Mouse (Mus musculus): Measurements from ENCODE around the gene Snx5. TPM values are rescaled to one million over a fixed set of nuclear protein-coding genes. Genes with fewer than 3 reads are reported as not detected.

Snx5 gene
- total RNA-seq, 1 experiment from 2014 or later = 393 TPM

DNA sequence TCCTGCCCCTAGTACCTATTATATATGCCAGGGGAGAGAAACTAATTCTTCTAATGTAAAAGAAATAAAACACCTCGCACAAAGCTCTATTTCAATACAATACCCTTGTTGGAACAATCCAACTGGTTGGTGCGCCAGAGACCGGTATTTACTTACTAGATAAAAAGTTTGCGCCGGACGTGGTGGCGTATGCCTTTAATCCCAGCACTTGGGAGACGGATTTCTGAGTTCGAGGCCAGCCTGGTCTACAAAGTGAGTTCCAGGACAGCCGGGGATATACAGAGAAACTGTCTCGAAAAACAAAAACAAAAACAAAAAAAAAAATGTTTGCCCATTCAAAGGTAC lies 1.4 kb downstream of the Snx5 start:
- no peak for ATAC-seq (replicated peaks; ENCODE audit: insufficient number of reproducible peaks, low FRiP score, low TSS enrichment, poor library complexity, severe bottlenecking)

DNA sequence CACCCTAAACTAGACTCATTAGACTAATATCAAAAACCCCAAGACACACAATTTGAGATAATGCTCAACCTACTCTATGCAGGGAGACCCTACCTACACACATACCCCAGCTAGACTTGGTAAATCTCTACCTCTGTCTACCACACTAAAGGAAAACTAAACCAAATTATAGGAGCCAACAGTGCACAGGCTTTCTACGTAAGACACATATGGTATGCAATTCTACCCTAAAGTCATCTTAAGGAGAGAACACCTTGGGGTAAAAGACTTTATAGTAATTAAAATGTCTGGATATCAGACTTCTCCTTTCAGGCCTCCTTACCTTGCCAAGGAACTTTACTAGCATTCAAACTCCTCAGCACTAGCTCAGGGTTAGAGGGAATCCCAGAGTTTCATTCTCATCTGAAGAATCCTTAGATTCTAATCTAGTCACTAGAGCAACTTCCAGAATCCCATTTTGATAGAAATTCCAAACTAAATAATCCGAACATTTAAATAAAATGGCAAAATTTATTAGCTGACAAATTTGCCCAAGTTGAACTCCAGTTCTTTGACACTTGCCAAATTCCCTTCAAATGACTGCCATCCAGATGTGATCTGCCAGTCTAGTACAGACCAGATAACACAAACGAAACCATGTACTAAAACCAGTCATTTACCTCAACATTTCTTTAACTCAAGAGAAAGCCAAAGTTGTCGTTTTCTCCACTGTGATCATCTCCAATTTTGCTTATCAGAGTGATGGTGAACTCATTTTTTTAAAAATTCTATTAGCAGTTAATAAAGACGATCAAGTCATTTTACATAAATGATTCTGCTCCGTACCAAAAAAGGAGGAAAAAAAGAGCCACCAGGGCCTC lies 2.0 kb downstream of the Snx5 start:
- ATAC-seq (replicated peaks; ENCODE audit: insufficient number of reproducible peaks, low FRiP score, low TSS enrichment, poor library complexity, severe bottlenecking) = no peak

DNA sequence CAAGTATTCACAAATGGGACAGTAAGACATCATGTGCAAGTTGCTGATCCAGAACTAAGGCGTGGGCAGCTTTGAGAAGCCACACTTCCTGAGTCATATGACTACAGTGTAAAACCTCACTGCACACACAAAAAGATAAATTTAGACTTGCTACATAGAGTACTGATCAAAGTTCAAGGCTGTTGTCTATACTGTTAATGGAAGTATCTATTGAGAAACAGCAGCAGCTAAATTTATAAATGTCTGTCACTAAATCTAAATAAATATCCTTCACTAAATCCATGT lies 3.0 kb downstream of the Snx5 start:
- ATAC-seq (replicated peaks; ENCODE audit: insufficient number of reproducible peaks, low FRiP score, low TSS enrichment, poor library complexity, severe bottlenecking) = peak; percentile 64

DNA sequence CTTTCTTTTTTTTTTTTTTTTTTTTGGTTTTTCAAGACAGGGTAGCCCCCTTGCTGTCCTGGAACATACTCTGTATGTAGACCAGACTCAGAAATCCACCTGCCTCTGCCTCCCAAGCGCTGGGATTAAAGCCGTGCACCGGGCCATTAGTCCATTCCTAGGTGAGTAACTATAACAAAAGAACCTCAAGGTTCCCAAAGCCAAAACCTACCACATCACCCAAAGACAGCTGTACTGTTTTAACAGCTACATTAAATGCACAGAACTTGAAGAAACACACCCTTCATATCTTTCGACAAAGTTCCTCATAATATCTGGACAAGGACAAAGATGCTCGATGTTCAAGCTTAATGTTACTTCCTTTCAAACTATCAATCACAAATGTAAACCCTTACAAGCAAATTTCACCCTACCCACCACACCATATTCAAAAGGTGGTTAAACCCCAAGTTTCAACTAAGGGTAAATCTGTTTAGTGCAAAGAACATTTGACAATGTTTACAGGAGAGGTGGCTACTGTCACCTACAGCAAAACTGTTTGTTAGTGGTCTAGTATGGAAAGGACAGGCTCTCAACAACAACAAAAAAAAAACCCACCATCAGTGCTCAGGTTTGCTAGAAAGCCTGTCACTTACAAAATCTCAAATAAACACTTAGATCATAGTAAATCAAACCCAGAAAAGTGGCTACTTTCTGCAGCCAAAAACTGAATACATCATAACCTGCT lies 3.5 kb downstream of the Snx5 start:
- ATAC-seq (replicated peaks; ENCODE audit: insufficient number of reproducible peaks, low FRiP score, low TSS enrichment, poor library complexity, severe bottlenecking) = no peak

DNA sequence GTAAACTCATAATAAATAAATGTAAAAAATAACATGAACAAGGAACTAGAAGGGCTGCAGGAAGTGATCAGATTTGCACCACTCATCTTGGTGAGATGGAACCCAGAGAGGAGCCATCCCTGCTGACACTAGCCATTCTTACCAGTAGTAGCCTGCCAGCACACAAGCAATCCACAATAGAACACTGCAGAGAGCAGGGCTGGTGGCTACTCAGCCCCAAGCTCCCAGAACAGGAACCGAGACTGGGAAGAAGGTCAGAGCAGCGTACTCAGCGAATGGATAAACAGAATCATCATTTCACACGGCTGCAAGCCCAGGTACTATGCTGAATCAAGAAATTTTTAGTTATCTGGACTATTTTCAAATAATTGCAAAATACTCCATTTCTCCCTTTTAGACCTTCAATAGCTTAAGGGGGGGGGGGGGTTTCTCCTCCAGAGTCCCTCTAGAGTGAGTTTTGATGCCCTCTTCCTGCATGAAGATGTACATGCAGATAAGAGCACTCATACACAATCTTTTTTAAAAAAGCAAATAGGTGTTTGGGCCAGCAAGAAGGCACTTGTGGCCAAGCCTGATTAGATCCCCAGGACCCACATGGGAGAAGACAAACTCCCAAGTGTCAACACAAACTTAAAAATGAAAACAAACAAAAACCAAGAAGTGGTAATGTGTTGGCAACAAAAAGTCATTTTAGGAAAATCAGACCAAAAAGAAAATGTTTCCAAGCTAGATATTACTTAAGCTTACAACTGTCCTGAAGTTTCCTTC lies 4.6 kb downstream of the Snx5 start:
- peak; percentile 58 for ATAC-seq (replicated peaks; ENCODE audit: insufficient number of reproducible peaks, low FRiP score, low TSS enrichment, poor library complexity, severe bottlenecking)

DNA sequence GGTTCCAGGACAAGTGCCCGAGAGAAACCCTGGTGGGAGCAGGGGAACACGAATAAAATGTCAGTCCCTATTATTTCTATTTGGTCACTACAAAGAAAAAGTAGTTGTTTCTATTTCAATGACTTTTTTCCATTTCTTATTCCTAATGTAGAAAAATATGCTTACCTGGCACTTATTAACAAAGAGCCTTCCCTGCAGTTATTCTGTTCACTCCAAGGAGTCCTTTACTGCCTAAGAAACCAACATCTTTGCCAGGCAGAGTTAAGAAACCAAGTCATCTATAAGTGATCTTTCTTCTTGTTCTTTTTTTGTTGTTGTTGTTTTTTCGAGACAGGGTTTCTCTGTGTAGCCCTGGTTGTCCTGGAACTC lies 5.6 kb downstream of the Snx5 start:
- no peak for ATAC-seq (replicated peaks; ENCODE audit: insufficient number of reproducible peaks, low FRiP score, low TSS enrichment, poor library complexity, severe bottlenecking)

DNA sequence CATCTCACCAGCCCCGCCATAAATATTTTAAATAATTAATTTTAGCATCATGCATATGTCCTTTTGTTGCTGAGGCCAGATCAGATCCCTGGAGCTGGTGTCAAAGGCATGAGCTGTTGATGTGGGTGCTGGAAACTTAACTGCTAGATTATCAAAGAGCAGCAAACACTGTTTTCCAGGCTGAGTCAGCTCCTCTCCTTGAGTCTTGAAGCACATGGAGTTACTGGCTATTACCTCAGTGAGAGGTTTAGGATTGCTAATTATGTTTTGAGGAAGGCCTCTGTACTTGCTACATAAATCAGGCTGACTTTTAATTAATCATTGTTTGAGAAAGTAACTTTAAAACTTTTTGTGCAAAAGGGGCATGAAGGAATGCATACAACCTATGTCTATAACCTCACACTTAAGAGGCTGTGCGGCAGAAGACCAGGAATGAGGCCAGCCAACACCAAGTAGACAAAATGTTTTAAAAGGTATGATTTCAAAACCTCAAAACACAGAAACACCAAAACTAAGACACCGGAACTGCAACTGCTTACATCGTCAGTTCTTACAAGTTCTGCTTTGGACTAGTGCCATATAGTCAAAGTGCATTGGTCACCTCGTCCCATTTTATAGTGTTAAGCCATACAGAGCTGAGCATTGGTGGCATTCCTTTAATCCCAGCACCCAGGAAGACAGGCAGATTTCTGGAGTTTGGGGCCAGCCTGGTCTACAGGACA lies 6.1 kb downstream of the Snx5 start:
- ATAC-seq (replicated peaks; ENCODE audit: insufficient number of reproducible peaks, low FRiP score, low TSS enrichment, poor library complexity, severe bottlenecking) = 0 out of 2 replicates have a peak, but pooled peaks have one; percentile 25

DNA sequence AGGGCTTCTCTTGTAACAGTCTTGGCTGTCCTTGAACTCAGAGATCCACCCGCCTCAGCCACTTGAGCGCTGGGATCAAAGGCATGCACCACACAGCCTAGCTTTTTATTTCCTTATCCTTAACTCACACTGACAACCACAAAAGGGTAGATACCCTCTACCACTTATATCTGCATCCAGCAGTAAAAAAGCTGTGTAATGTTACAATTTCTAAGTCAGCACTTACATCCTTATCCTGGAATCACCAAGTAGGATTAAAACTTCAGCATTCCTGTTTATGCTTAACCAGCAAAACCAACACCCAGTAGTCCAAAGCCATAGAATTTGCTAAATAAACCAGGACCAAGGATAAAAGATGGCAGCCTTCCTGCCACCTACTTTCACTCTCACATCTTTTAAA lies 7.9 kb downstream of the Snx5 start:
- ATAC-seq (replicated peaks; ENCODE audit: insufficient number of reproducible peaks, low FRiP score, low TSS enrichment, poor library complexity, severe bottlenecking) = no peak

DNA sequence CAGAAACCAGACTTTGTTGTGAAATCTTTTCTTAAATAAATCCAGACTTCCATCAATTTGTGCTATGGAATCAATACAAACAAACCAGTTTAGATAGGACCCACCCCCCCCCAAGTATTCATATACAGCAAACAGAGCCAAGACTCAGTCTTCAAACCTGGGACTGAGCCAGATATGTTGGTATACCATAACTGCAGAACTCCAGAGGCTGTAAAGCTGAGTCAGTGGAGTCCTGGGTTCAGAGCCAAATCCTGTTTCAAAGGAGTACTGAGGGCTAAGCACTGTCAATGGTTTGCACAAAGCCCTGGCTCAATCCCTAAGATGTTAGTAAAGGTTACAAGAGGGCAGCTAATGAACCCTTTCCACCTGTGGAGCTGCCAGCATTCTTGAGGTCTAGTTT lies 20.6 kb downstream of the Snx5 start:
- no peak for ATAC-seq (replicated peaks; ENCODE audit: insufficient number of reproducible peaks, low FRiP score, low TSS enrichment, poor library complexity, severe bottlenecking)

DNA sequence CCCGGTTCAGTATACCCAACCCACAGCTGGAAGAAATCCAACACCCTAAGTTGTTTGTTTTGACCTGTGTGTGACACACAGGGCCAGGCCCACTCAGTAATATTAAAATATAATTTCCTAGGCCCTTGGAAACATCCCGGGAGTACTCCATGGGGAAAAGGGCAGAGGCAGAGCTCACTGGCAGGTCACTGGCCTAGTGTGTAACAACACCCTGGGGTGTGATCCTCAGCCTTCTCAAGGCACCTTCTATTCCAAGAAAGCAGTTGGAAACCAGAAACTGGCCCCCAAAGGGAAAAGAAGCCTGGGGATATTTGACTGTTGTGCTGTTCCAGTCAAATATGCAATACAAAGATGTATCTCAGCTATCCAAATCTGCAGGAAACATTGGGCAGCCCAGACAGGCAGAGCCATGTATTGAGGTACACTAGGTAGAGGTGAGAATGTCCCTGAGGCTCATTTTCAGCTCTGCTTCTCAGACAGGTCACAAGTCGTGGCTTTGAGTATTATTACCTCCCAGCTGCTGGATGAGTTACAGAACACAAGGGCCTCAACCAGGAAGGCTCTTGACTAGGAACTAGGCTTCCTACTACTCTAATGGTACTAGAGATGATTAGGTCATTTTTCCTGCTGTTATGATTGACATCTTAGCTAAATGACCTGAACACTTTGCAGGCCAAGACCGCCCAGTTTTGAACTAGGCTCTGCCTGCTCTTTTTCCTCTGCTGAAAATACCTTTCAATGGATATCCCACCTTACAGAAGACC lies 21.9 kb downstream of the Snx5 start:
- no peak for ATAC-seq (replicated peaks; ENCODE audit: insufficient number of reproducible peaks, low FRiP score, low TSS enrichment, poor library complexity, severe bottlenecking)

DNA sequence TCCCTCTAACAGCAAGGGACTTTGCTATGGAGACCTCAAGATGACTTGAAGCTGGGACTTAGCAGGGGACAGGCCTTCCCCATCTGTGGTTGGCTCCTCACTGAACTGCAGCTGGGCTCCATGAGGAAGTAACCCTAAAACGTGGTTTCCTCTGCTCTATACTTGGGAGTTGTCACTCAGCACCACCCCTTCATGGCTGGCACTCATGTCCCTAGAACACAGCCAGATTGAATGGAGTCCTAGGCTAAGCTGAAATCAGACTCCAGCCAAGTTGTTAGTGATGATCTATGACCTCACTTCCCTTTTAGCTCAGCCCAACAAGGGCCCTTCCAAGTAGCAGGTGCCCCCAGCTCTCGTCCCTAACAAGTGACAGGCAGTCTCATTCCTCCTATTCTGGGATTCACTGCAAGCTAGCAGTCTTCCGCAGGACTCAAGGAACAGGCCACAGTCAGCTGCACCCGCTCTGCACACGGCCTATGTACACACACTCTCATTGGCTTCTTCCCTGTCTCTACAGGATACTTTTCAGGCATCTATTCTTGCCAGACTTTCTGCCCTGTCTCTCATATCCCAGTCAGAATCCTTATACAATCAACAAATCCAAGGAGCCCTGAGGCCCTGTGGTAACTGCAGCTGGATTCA lies 23.2 kb downstream of the Snx5 start:
- ATAC-seq (replicated peaks; ENCODE audit: insufficient number of reproducible peaks, low FRiP score, low TSS enrichment, poor library complexity, severe bottlenecking) = peak; percentile 76

DNA sequence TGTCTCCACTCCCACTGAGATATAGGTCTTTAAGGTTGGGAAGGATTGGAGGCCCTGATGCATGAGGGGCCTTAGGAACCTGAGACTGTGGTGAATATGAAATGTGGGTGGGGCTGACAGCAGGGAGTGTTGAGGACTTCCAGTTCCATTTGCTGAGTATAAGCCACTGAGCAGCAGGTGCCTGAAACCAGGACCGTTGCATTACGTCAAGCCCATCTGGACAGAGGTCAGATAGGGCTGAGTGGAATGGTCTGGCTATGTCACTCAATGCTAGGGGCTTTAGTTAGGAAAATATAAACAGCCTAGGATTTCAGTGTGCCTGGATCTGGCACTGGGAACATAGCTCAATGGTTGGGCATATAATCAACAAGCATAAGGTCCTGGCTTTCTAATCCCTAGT lies 24.4 kb downstream of the Snx5 start:
- ATAC-seq (replicated peaks; ENCODE audit: insufficient number of reproducible peaks, low FRiP score, low TSS enrichment, poor library complexity, severe bottlenecking) = no peak

DNA sequence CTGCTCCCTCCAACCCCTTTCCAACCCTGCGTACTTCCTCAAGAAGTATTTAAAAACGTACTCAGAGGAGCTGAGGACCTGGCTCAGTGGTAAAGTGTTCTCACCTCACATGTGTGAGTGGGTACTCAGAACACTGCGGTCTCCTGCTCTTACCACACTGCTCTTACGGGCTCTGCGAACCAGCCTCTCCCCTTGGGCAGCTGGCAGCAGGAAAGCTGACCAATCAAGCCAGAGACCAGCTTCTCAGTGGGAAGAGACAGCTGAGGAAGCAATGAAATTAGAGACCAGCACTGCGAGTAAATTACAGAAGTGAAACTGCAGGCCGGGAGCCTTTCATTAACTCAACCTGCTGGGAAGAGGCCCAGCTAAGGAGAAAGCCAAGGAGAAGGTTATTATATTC lies 25.2 kb downstream of the Snx5 start:
- peak; percentile 83 for ATAC-seq (replicated peaks; ENCODE audit: insufficient number of reproducible peaks, low FRiP score, low TSS enrichment, poor library complexity, severe bottlenecking)

DNA sequence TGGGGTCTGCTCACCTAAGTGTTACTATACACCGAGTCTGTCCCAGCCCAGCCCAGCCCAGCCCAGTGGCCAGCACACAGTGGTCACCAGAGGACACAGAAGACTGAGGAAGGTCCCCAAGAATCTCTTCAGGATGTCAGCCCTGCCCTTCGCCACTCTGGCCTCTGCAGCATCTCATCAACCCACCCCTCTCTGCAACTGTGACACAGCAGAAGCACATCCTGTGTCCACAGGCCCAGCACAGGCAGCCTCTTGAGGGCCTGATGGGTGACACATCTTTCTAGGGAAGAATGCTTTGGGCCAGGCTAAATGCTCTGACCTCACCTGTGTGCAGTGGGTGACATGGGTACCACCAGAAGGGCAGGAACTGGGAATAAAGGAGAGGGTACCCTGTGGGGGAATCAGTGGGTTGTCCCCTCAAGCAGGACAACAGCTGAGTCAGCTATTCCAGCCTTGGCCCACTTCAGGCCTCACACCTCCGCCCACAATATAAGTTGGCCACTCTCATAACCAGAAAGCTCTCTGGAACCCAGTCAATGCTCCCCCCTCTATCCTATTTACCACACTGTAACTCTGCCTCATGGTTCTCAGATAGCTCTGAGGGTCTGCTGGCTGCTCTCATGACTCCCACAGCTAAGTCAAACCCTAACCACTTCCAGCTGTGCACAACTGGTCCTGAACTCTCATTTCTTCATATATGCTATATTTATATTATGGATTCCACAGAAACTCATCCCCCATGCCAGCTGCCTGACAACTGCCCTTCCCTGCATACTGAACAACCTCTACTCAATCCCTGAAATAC lies 30.4 kb downstream of the Snx5 start:
- ATAC-seq (replicated peaks; ENCODE audit: insufficient number of reproducible peaks, low FRiP score, low TSS enrichment, poor library complexity, severe bottlenecking) = no peak; the same call in 1 of the 2 replicates

DNA sequence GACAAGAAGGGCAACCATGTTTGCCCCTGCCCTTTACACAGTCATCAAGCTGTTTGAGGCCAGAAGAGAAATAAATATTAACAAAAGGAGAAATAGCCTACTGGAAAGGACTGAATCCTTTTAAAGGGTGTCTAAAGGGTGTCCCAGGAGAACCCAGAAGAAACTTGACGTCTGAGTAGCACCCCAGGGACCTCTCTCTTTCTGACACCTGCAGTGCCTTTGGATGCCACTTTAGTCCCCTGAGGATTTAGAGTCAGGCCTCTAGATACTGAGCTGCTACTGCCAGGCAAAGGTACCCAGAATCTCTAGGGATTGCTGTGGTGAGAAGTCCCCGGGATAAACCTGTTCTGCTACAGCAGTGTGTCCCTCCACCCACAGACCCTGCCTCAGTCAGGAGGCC lies 31.4 kb downstream of the Snx5 start:
- ATAC-seq (replicated peaks; ENCODE audit: insufficient number of reproducible peaks, low FRiP score, low TSS enrichment, poor library complexity, severe bottlenecking) = no peak

DNA sequence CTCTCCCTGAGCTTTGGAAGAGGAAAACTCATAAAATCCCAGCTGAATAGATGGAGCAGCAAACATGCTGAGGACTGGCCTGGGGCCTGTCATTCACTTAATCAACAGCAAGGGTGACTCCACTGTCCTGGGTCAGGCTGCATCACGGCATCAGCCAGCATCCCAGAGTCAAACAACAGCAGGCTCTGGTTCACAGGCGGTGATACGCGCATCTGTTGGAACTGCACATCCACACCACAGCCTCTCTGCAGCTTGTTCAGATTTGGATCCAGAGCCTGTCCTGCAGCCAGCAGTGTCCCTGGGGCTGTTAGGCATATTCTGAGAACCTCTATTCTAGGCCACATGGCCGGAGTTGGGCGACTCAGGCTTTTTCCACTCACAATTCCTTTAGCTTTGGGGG lies 32.4 kb downstream of the Snx5 start:
- no peak for ATAC-seq (replicated peaks; ENCODE audit: insufficient number of reproducible peaks, low FRiP score, low TSS enrichment, poor library complexity, severe bottlenecking)

Data from monocyte, adult 5-6 weeks (primary cell).